Mouse (Mus musculus): ENCODE measurements at regions not wholly inside any gene's neighbourhood (a gene's known extent, or its start where the extent isn't known, plus 50 kb on each side); places are given as distances from the start of the nearest gene placed in this dataset.
A peak's percentile ranks its signal among the peaks of the same experiment; 100 is the strongest.
"Not testable (repeated sequence)": the region's sequence is repeated elsewhere in the genome, so short reads cannot be mapped to it uniquely, and the experiment has no call there.

DNA sequence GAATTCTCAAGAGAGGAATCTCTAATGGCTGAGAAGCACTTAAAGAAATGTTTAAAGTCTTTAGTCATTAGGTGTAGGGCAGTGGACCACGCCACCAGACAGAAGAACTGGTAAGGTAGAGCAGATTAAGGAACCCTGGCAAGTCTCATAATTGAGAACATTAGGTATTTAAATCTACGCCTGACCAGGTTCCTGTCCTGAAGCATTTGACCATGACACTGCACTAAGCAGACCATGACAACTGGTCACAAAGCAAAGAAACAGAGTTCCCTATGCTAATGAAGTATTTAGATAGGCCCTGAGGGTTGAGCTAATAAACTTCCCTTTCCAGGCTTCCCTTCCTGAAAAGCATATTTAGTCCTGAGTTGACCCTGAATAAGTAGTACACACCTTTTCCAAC lies 562.3 kb downstream of the Cdh11 start:
- DNase-seq (ENCODE audit: low spot score in 2 of 2) = no peak

DNA sequence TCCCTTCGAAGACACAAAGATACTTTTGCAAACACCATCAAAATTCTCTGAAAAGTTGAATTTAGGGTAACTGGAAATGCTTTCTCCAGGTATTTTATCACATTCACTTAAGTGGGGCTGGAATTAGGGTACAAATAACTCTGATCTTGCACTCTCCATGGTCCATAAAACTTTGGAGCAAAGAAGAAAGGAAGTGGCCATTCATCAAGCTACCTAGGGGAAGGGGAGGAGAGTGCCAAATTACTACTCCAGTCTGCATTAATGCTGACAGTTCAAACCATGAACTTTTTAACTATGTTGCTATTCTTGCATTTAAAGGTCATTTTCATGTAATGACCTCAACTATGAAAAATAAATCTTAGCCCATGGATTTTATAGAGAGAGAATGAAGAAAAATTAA lies 579.8 kb downstream of the Cdh11 start:
- DNase-seq (ENCODE audit: low spot score in 2 of 2) = no peak

- DNase-seq (ENCODE audit: low spot score in 2 of 2) = no peak
Observed at GRCm38 (mm10) chr8:102159541-102160197, 625.8 kb downstream of the Cdh11 start.

DNA sequence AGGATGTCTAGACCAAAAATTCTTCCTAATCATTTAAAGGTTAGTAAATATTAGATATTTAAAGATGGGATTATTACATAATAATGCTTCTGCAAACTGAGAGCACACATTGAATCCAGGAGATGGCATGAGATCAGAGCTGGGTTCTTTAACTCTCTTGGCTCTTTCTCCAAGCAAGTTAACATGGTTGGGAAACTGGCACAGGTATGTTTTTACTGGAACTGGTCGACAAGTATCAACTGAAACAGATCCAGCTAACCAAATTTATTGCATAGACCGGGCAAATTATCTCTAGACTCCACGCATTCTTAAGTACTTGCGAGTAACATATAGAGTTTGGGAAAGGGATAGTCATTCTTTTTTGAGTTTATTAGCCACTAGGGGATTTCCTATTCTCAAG lies 666.8 kb downstream of the Cdh11 start:
- DNase-seq (ENCODE audit: low spot score in 2 of 2) = no peak

DNA sequence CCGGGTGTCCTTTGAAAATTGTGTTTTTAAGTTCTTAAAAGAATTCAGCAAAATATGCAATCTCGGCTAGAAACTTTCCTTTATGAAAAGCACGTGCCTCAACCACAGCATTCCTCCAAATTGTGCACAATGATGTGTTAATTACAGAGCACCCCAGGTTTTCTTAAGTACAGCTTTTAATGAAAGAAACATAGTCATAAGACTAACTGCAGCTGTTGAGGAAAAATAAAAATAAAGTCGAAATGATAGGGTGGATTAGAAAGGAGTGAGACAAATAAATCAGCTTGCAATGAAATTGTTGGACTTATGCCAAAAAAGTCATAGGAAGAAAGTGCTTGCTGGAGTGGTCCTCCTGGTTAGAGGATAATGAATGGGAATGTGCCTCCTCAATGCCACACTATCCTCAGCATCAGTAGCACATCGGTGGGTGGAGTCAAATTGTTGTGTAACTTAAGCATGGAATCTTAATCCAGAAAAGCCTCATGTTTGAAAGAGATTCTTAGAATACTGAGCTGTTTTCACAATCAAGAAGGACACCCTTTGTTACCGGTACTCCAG lies 668.5 kb downstream of the Cdh11 start:
- DNase-seq (ENCODE audit: low spot score in 2 of 2) = no peak

DNA sequence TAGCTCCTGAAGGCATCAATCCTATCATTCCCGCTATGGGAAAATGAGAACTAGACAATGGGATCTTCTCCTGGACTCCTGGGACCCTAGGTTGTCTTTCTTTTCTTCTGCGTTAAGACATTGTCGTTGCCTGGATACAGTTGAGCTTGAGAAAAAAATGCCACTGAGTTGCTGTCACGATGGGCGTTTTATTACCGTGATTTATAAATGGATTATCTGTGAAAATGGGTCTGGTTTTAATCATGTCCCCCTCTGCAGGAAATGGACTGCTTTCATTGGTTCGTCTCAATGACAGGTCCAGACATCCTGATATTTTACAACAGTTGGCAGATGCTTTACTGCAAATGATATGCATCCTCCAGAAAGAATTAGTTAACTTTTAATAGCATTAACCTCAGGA lies 681.7 kb downstream of the Cdh11 start:
- no peak for DNase-seq (ENCODE audit: low spot score in 2 of 2)

DNA sequence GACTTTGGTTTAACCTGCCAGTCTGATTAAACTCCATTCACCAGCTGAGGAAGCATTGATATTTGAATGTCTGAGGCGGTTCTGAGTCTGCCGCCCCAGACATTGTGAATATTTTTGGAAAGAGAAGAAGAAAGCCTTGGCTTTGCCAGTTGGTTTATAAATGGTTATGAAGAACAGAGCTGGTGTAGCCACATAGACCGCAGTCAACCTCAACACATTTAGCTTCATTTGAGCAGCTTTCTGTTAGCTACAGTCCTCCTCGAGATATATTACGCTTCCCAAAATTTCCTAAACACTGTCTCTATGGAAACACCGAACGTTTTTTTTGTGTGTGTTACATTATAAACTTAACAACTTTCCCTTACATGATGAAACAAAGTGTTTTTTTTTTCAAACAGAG lies 688.7 kb downstream of the Cdh11 start:
- no peak for DNase-seq (ENCODE audit: low spot score in 2 of 2)

- DNase-seq (ENCODE audit: low spot score in 2 of 2) = no peak
Observed at GRCm38 (mm10) chr8:102085927-102086326, 699.5 kb downstream of the Cdh11 start.

DNA sequence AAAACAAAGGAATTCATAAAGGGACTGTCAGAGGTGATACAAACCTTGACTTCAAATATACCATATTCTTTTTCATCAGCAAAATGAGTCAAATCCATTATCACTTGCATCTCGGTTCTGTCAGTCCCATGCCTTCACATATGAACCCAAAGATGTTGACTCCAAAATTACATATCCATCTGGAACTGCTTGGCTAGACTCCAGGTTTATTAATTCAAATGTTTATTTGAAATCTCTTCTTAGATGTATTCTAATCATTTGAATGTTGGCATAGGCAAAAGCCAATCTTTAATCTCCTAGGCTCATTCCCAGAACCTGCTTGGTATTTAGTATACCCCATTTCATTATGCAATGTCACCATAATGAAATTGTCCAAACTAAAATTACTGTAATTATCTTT lies 709.8 kb downstream of the Cdh11 start:
- peak in 1 of 2 experiments; percentile 8 for DNase-seq (ENCODE audit: low spot score in 2 of 2)

GRCm38 (mm10) chr8:102064137-102064536 lies 721.3 kb downstream of the Cdh11 start:
- DNase-seq (ENCODE audit: low spot score in 2 of 2) = no peak

DNA sequence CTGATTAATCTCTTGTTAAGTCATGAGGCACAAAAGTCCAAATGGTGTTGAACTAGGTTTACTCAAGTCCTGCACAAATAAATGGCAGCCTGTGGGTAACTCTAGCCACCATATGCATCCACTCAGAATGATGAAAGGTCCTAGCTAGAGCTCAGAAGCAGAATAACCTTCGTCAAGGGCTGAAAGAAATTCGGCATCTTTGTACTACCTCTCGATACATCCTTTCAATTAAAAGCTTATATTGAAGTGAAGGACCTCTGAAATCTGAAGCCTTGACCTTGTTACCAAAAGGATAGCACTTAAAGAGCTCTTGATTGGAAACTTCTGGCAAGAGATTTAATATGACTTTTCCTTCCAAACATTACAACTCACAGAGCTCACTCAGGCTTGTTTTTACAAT lies 732.0 kb downstream of the Cdh11 start:
- DNase-seq (ENCODE audit: low spot score in 2 of 2) = no peak

GRCm38 (mm10) chr8:102026956-102027927 lies 758.2 kb downstream of the Cdh11 start:
- DNase-seq (ENCODE audit: low spot score in 2 of 2) = no peak

- DNase-seq (ENCODE audit: low spot score in 2 of 2) = no peak
Observed at GRCm38 (mm10) chr8:102024472-102024871, 761.0 kb downstream of the Cdh11 start.

DNA sequence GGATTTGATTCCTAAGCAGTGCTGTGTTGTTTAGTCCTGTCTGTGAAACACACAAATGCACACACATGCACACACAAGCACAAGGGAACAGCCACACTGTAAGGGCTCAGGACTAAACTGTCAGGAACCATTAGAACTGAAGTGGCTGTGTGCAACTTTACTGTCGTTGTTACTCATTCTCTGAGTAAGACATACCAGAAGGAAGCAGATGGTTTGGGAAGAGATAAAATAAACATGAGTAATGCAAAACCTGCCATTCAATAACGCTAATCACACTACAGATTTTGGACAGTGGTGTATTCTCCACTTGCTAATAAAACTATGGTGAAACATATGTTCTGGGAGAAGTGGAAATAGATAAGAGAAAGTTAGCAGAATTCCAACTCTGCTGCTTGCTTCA lies 767.7 kb downstream of the Cdh11 start:
- DNase-seq (ENCODE audit: low spot score in 2 of 2) = peak in 1 of 2 experiments; percentile 48

DNA sequence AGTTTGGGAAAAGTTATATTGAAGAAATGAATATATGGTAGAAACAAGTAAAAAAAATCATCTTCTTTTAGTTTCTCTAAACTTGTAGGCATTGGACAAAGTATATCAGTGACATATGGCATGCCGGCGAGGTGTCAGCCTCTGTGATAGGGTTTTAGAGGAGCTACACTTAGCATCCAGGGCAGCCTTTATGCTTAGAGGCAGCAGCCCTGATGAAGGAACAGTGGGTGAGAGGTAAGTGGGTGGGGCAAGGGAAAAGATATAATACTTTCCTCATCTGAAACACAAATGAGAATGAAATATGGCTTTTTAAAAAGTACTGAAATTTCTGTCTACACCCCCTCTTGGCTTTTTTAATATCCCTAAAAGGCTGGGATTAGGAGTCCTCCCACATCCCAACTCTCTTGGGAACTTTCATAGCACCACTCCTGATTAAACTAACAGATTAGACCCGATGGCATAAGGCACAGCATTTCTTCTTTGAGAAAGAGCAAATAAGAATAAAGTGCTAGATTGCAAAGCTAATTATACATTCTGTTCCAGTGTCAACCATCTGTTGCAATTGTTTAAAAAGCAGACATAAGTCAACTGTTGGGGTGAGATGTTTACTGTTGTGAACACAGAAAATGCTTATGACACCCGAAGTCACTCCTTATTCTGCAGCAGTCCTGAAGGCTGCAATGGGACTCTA lies 785.0 kb downstream of the Cdh11 start:
- peak in 1 of 2 experiments; percentile 46 for DNase-seq (ENCODE audit: low spot score in 2 of 2)

DNA sequence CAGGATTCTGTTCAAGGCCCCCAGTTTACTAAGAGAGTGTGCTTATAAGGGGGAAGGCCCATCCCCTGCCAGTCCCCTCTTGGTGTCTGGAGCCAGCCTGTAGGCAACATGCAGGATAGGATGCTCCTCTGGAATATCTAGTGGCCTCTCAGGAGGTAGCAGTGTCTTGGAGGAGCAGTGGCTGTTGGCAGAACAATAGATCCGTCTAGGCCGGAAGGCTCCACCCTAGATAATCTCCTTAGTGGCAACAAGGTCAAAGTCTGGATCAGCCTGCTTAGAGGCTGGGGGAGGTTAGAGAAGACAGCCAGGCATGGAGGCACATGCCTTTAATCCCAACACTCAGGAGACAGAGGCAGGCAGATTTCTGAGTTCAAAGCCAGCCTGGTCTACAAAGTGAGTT lies 788.7 kb downstream of the Cdh11 start:
- DNase-seq (ENCODE audit: low spot score in 2 of 2) = not testable (repeated sequence)

- DNase-seq (ENCODE audit: low spot score in 2 of 2) = no peak
Observed at GRCm38 (mm10) chr8:101956832-101957231, 828.6 kb downstream of the Cdh11 start.

GRCm38 (mm10) chr8:101950599-101950998 lies 834.8 kb downstream of the Cdh11 start:
- DNase-seq (ENCODE audit: low spot score in 2 of 2) = no peak

GRCm38 (mm10) chr8:101937859-101938258 lies 847.6 kb downstream of the Cdh11 start:
- DNase-seq (ENCODE audit: low spot score in 2 of 2) = no peak

- peak in 1 of 2 experiments; percentile 3 for DNase-seq (ENCODE audit: low spot score in 2 of 2)
Observed at GRCm38 (mm10) chr8:101913665-101914064, 871.8 kb downstream of the Cdh11 start.
